Mouse (Mus musculus) kidney, adult 2 months (tissue): ENCODE measurements around the gene Ptprb.

Source experiments
- CTCF ChIP-seq: fragments of 200-500 bp; conservative IDR thresholded peaks from 2 replicates; pipeline ENCODE4 v1.5.1; 2011; ENCODE audit warnings: low read depth, mild to moderate bottlenecking, control low read depth, low read length, moderate library complexity, mixed read lengths; ENCODE audit not compliant: insufficient read depth, insufficient read length
- POLR2A ChIP-seq: fragments of 200-500 bp; IDR thresholded peaks from one replicate; pipeline ENCODE4 v1.6.1; 2011; ENCODE audit warnings: low read depth, low read length, control low read depth

- TF ChIP-seq CTCF (no peak), POLR2A (no peak)
These were observed 122.2 kb downstream of the Ptprb start for GRCm38 (mm10) chr10:116397573-116397972.
